Mouse (Mus musculus) frontal cortex, adult (tissue): ENCODE results near the gene Gm14419.
"Not testable (repeated sequence)": the region's sequence is repeated elsewhere in the genome, so short reads cannot be mapped to it uniquely, and the experiment has no call there.

Experiments
- ATAC-seq: cut with Nextera tagmentation; 2 replicates; pipeline ENCODE4 v1.9.2; 2017; ENCODE audit warnings: mild to moderate bottlenecking, moderate library complexity, mixed read lengths; ENCODE audit not compliant: low TSS enrichment

The Gm14419 gene

GRCm38 (mm10) chr2:177000656-177001055 lies at the start of gene Gm14419:
Gene Gm14419 (plus strand): TSS chr2:177000956.
- not testable (repeated sequence) for ATAC-seq
